Mouse (Mus musculus) liver, embryonic 15.5 days (tissue): ENCODE results near the gene Cort. TPM values are rescaled to one million over a fixed set of nuclear protein-coding genes. Genes with fewer than 3 reads are reported as not detected.

Source experiments
- ATAC-seq: fragments of 200-750 bp; cut with Nextera tagmentation; 2 replicates; pipeline ENCODE4 v1.8.0; 2017; ENCODE audit warnings: moderate number of reproducible peaks, mild to moderate bottlenecking, moderate library complexity; ENCODE audit not compliant: insufficient read depth
- H3K27ac ChIP-seq: fragments of 300-500 bp; sonication (generic); replicated peaks from 2 replicates; pipeline ENCODE4 v1.5.1; 2015; ENCODE audit warnings: mild to moderate bottlenecking, inconsistent platforms
- H3K27me3 ChIP-seq: fragments of 300-500 bp; sonication (generic); 2 replicates; pipeline ENCODE4 v1.6.1; 2015; ENCODE audit warnings: mild to moderate bottlenecking, inconsistent platforms
- H3K36me3 ChIP-seq: fragments of 300-500 bp; sonication (generic); replicated peaks from 2 replicates; pipeline ENCODE4 v1.6.1; 2015; ENCODE audit warnings: moderate library complexity, mild to moderate bottlenecking, inconsistent platforms
- H3K4me1 ChIP-seq: fragments of 300-500 bp; sonication (generic); replicated peaks from 2 replicates; pipeline ENCODE4 v1.6.1; 2015; ENCODE audit warnings: inconsistent platforms
- H3K4me2 ChIP-seq: fragments of 300-500 bp; sonication (generic); 2 replicates; pipeline ENCODE4 v1.6.1; 2015; ENCODE audit warnings: moderate library complexity, mild to moderate bottlenecking, inconsistent platforms
- H3K4me3 ChIP-seq: fragments of 300-500 bp; sonication (generic); replicated peaks from 2 replicates; pipeline ENCODE4 v1.5.1; 2015; ENCODE audit warnings: mild to moderate bottlenecking, inconsistent platforms
- H3K9ac ChIP-seq: fragments of 300-500 bp; sonication (generic); 2 replicates; pipeline ENCODE4 v1.6.1; 2015; ENCODE audit warnings: moderate library complexity, mild to moderate bottlenecking, inconsistent platforms
- H3K9me3 ChIP-seq: fragments of 300-500 bp; sonication (generic); replicated peaks from 2 replicates; pipeline ENCODE4 v1.6.1; 2016; ENCODE audit warnings: inconsistent platforms
- WGBS: fragments of 180-500 bp; shearing (Covaris S2); methylation state at CpG from one replicate; pipeline ENCODE4 v1.1.7; 2015; ENCODE audit warnings: mixed read lengths; ENCODE audit not compliant: insufficient replicate concordance; 5-methylcytosine and 5-hydroxymethylcytosine counted together
- polyA plus RNA-seq: library from polyadenylated mRNA; unstranded; fragments of >200 nt; fragmentation: Nextera tagmentation; extraction: Ambion mirVana; gene quantifications from 2 replicates; pipeline ENCODE4 v1.2.1, GENCODE M21; 2015

The Cort gene
- polyA plus RNA-seq, 1 experiment from 2014 or later: 0.14 TPM

- Histone ChIP-seq H3K9me3 (no peaks in the 10 kb centered on the region), H3K27ac (no peak overlapping the region), H3K9ac (no peak overlapping the region), H3K4me3 (no peak overlapping the region), H3K4me2 (no peak overlapping the region), H3K4me1 (peaks cover 55% of the 10 kb centered on the region), H3K36me3 (peaks cover 42% of the 10 kb centered on the region), H3K27me3 (no peaks in the 10 kb centered on the region)
- no peak for ATAC-seq
- WGBS: 35% methylated on average over 1 of the region's 1 CpGs
Measured at GRCm38 (mm10) chr4:149163196-149163595, 36.6 kb upstream of the Cort start.

GRCm38 (mm10) chr4:149161166-149161565, 34.6 kb upstream of the Cort start:
- Histone ChIP-seq H3K9ac (no peak overlapping the region), H3K27me3 (no peaks in the 10 kb centered on the region), H3K4me1 (peaks cover 38% of the 10 kb centered on the region), H3K9me3 (no peaks in the 10 kb centered on the region), H3K27ac (no peak overlapping the region), H3K4me2 (no peak overlapping the region), H3K4me3 (no peak overlapping the region), H3K36me3 (peaks cover 63% of the 10 kb centered on the region)
- WGBS: 76% methylated on average over 6 of the region's 6 CpGs
- no peak for ATAC-seq

DNA sequence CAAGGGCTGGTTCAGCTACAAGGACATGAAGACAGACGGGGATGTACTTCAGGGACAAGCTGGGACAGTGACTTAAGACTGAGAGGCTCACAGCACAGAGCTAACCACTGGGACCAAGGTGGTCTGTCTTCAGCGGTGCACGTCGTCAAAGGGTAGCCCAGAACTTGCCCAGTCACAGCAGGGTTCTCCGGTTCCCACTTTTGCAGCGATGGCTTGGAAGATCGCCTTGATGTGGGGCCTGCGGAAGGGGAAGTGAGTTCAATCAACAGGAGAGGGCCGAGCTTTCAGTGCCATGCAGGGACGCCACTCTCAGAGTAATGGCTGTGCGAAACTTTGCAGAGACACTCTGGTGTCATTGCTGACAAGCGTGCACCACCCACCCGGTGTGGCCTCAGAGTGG, 33.3 kb upstream of the Cort start:
- 71% methylated on average over 13 of the region's 13 CpGs for WGBS
- peaks cover 28% of the 10 kb centered on the region for H3K4me1 ChIP-seq
- peaks cover 75% of the 10 kb centered on the region for H3K36me3 ChIP-seq
- ATAC-seq: no peak
- H3K9ac ChIP-seq: no peak overlapping the region
- no peaks in the 10 kb centered on the region for H3K9me3 ChIP-seq
- no peak overlapping the region for H3K4me2 ChIP-seq
- H3K4me3 ChIP-seq: no peak overlapping the region
- no peaks in the 10 kb centered on the region for H3K27me3 ChIP-seq
- no peak overlapping the region for H3K27ac ChIP-seq

DNA sequence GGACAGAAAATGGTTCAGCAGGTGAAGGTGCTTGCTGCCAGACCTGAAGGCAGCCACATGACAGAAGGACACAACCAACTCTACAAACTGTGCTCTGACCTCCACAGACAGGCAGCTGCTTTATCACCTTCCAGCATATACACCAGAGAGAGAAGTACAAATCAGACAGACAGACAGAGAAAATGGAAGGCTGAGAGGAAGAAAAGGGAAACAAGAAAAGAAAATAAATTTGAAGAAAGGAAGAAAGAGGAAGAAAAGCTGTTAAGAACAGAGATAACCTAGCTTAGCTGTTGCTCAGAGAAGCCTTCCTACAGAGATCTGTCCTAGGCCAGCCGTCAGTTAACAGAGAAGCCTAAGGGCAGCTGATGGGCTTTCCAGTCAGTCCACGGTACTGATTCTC, 32.6 kb upstream of the Cort start:
- WGBS: 65% methylated on average over 2 of the region's 2 CpGs
- no peak for ATAC-seq
- H3K9me3 ChIP-seq: no peaks in the 10 kb centered on the region
- H3K4me3 ChIP-seq: no peak overlapping the region
- peaks cover 26% of the 10 kb centered on the region for H3K4me1 ChIP-seq
- no peak overlapping the region for H3K9ac ChIP-seq
- no peaks in the 10 kb centered on the region for H3K27me3 ChIP-seq
- peaks cover 82% of the 10 kb centered on the region for H3K36me3 ChIP-seq
- no peak overlapping the region for H3K27ac ChIP-seq
- no peak overlapping the region for H3K4me2 ChIP-seq

DNA sequence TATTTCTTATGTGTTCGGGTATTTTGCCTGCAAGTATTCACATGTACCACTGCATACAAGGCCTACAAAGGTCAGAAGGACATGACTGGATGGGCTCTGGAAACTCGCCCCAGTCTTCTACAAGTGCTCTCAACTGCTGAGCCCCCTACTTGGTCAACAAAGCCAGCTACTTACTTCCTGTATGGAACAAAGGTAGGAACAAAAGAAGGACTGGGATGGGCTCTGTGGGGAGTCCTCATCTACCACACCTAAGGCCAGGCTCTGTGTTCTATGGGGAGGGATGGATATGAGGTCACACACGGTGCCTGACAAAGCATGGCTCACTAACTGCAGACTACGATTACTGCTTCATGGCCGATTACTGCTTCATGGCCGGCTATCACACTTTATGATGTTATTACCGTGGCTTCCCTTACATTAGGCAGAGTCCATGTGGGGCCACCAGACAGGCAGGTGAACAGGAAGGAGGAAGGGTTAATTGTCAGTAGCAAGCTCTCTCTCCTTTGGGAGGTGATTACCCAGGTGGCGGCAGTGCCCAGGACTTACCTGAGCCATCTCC, 30.9 kb upstream of the Cort start:
- Histone ChIP-seq H3K27me3 (no peaks in the 10 kb centered on the region), H3K36me3 (peaks cover 98% of the 10 kb centered on the region), H3K4me2 (no peak overlapping the region), H3K9ac (no peak overlapping the region), H3K9me3 (no peaks in the 10 kb centered on the region), H3K27ac (no peak overlapping the region), H3K4me1 (peaks cover 10% of the 10 kb centered on the region; the same call in 1 of the 2 replicates), H3K4me3 (no peak overlapping the region)
- ATAC-seq: no peak
- 75% methylated on average over 8 of the region's 8 CpGs for WGBS

GRCm38 (mm10) chr4:149155711-149156110, 29.1 kb upstream of the Cort start:
- 68% methylated on average over 6 of the region's 6 CpGs for WGBS
- Histone ChIP-seq H3K9ac (no peak overlapping the region), H3K9me3 (no peaks in the 10 kb centered on the region), H3K27me3 (no peaks in the 10 kb centered on the region), H3K4me3 (no peak overlapping the region), H3K4me2 (no peak overlapping the region), H3K27ac (no peak overlapping the region), H3K4me1 (peaks cover 6% of the 10 kb centered on the region; the same call in 1 of the 2 replicates), H3K36me3 (peaks cover 99% of the 10 kb centered on the region)
- ATAC-seq: peak; percentile 42

GRCm38 (mm10) chr4:149154859-149155258, 28.3 kb upstream of the Cort start:
- ATAC-seq: no peak
- Histone ChIP-seq H3K4me2 (no peak overlapping the region), H3K9me3 (no peaks in the 10 kb centered on the region), H3K36me3 (peaks cover 99% of the 10 kb centered on the region), H3K27ac (no peak overlapping the region), H3K4me1 (peaks cover 13% of the 10 kb centered on the region), H3K9ac (no peak overlapping the region), H3K4me3 (no peak overlapping the region), H3K27me3 (no peaks in the 10 kb centered on the region)
- WGBS: 93% methylated on average over 7 of the region's 7 CpGs

DNA sequence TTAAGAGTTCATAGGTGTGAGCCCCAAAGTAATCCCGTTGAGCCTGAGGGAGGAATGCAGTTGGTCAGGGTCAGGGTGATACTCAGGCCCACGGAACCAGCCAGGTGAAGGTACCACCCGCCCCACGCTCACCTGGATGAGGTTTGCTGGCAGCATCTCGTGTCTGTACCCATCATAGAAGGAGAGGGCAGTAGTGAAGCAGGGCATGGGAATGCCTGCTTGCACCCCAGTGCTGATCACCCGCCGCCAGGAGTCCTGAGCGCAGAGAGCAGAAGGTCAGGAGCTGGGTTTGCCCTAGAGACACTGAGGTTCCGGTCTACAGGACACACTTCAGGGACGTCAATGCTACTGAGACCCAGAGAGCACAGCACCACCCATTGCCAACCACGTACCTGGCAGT, 24.2 kb upstream of the Cort start:
- peaks cover 59% of the 10 kb centered on the region for H3K36me3 ChIP-seq
- no peak overlapping the region for H3K4me2 ChIP-seq
- H3K9me3 ChIP-seq: no peaks in the 10 kb centered on the region
- peaks cover 37% of the 10 kb centered on the region for H3K4me1 ChIP-seq
- WGBS: 79% methylated on average over 11 of the region's 11 CpGs
- H3K9ac ChIP-seq: no peak overlapping the region
- no peak overlapping the region for H3K4me3 ChIP-seq
- no peak for ATAC-seq
- H3K27ac ChIP-seq: 0 out of 2 replicates have a peak overlapping the region, but pooled peaks have one; percentile 67
- H3K27me3 ChIP-seq: no peaks in the 10 kb centered on the region

GRCm38 (mm10) chr4:149150256-149150655, 23.7 kb upstream of the Cort start:
- Histone ChIP-seq H3K4me3 (no peak overlapping the region), H3K4me1 (peaks cover 37% of the 10 kb centered on the region), H3K27me3 (no peaks in the 10 kb centered on the region), H3K9me3 (no peaks in the 10 kb centered on the region), H3K36me3 (peaks cover 54% of the 10 kb centered on the region), H3K27ac (peak overlapping the region; percentile 67; the same call in 1 of the 2 replicates), H3K9ac (no peak overlapping the region), H3K4me2 (no peak overlapping the region)
- peak; percentile 53 for ATAC-seq
- WGBS: 70% methylated on average over 11 of the region's 11 CpGs

DNA sequence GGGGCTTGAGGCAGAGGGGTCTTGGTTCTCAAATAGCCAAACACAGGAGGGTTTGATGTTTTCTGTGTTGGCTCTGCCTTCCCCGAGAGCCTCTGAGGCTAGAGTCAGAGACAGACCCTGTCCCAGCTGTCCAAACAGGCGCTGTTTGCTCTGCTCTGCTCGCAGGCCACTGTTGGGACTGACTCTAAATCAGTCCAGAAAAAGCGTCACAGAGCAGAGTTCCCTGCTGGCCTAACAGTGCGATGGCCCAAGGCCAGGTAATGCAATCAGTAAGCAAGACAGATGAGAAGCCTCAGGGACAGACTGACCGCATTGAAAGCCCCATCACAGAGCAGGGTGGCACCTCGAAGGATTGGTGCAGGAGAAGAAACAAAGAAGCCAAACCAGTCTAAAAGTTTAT, 23.0 kb upstream of the Cort start:
- Histone ChIP-seq H3K4me1 (peaks cover 33% of the 10 kb centered on the region), H3K4me2 (no peak overlapping the region), H3K4me3 (no peak overlapping the region), H3K36me3 (peaks cover 48% of the 10 kb centered on the region), H3K9me3 (no peaks in the 10 kb centered on the region), H3K27ac (peak overlapping the region; percentile 67), H3K27me3 (no peaks in the 10 kb centered on the region), H3K9ac (no peak overlapping the region)
- WGBS: 62% methylated on average over 7 of the region's 7 CpGs
- ATAC-seq: peak; percentile 68

- Histone ChIP-seq H3K9me3 (no peaks in the 10 kb centered on the region), H3K27me3 (no peaks in the 10 kb centered on the region), H3K9ac (no peak overlapping the region), H3K4me1 (peaks cover 33% of the 10 kb centered on the region), H3K4me3 (no peak overlapping the region), H3K27ac (peak overlapping the region; percentile 67), H3K36me3 (peaks cover 43% of the 10 kb centered on the region), H3K4me2 (no peak overlapping the region)
- no peak for ATAC-seq
- WGBS: 60% methylated on average over 9 of the region's 9 CpGs
Measured at GRCm38 (mm10) chr4:149149196-149149595, 22.6 kb upstream of the Cort start.

GRCm38 (mm10) chr4:149148084-149148483, 21.5 kb upstream of the Cort start:
- Histone ChIP-seq H3K9ac (no peak overlapping the region), H3K9me3 (no peaks in the 10 kb centered on the region), H3K4me2 (no peak overlapping the region), H3K4me1 (peaks cover 33% of the 10 kb centered on the region), H3K27ac (0 out of 2 replicates have a peak overlapping the region, but pooled peaks have one; percentile 9), H3K27me3 (no peaks in the 10 kb centered on the region), H3K4me3 (no peak overlapping the region), H3K36me3 (peaks cover 32% of the 10 kb centered on the region)
- WGBS: 58% methylated on average over 4 of the region's 4 CpGs
- ATAC-seq: no peak
